Mouse (Mus musculus): ENCODE results near the gene Tmprss11a.

The Tmprss11a gene

GRCm38 (mm10) chr5:86468890-86469289 lies at the start of gene Tmprss11a:
Gene Tmprss11a (minus strand): TSS chr5:86468990.
- no peak for DNase-seq (ENCODE audit: low spot score)

DNA sequence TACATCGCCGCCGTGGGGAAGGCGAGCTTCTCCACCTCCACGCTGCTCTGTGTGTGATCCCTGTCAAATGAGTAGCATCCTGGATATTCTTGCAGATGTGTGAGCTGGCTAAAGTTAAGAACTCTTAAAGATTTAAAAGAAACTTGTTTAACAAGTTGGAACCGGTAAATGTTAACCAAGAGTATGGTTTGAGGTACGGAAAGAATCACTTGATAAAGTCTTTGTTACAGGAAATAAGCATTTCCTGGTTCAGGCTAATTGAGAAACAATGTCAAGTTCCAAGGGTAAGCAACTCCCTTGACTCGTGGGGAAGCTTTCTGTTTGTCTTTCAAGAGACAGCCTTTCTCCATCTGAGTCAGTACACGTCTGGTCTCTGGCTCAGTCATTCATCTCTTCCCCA lies 49.7 kb upstream of the Tmprss11a start, which contains the start of gene Tmprss11g:
Tmprss11g (minus strand) TSS at position 101 of the 400 bp plus-strand sequence.
- no peak for DNase-seq (ENCODE audit: low spot score)

DNA sequence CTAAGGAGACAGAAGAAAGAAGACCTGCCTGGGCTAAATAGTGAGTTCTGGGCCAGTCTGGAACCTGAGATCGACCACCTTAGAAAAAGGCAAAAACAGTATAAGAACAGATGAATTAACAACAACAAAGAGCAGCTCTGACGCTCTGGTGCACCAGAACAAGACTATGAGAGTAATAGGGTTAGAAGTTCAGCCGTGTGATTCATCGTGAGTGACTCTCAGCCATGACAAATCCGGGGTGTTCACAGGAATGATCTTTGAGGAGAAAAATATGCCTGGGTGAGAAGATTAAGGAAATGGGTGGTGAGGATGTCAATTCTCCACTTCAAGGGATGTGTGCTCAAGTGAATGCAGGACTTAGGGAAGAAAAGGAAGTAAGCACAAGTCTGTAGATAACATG lies 42.7 kb upstream of the Tmprss11a start:
- DNase-seq (ENCODE audit: low spot score): no peak

GRCm38 (mm10) chr5:86493453-86493852 lies 24.7 kb upstream of the Tmprss11a start:
- no peak for DNase-seq (ENCODE audit: low spot score)

GRCm38 (mm10) chr5:86482562-86482961 lies 13.8 kb upstream of the Tmprss11a start:
- peak; percentile 26 for DNase-seq (ENCODE audit: low spot score)

GRCm38 (mm10) chr5:86482031-86482430 lies 13.2 kb upstream of the Tmprss11a start:
- DNase-seq (ENCODE audit: low spot score): no peak

- DNase-seq (ENCODE audit: low spot score): no peak
Measured at GRCm38 (mm10) chr5:86473859-86474258, 5.1 kb upstream of the Tmprss11a start.

DNA sequence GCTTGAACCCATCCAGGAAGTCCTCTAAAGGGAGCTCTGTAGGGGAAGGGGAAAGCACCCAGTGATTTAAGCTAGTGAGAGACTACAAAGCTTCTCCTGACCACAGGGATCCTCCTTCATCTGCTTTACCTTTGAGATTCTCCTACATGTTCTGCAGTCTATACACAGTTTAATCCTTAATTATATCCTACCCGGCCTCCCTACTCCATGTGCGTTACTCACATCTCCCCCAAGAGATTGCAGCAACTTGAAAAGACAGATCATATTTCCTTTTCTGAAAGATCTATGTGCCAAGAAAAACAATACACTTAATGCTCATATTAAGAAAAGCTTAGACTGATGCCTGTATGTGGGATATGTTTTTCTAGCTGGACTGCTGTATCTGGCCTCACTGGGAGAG lies 29.5 kb downstream of the Tmprss11a start:
- DNase-seq (ENCODE audit: low spot score): no peak

DNA sequence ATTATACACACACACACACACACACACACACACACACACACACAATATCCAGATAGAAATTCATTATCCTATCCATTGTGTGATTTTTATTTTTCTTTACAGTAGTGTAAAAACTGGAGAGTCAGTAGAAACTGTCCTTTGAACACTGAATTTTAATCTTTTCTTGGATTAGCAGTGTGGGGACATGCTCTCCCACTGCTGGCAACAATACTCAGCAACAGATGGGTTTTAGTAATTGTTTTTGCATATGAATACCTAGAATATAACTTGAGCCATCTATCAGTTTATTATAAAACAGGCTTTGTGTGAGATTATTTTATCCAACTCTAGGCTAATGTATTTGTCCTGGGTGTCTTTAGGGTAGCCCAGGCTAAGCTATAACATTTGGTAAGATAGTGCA lies 30.2 kb downstream of the Tmprss11a start:
- peak; percentile 24 for DNase-seq (ENCODE audit: low spot score)

GRCm38 (mm10) chr5:86432697-86433096 lies 36.1 kb downstream of the Tmprss11a start:
- no peak for DNase-seq (ENCODE audit: low spot score)

DNA sequence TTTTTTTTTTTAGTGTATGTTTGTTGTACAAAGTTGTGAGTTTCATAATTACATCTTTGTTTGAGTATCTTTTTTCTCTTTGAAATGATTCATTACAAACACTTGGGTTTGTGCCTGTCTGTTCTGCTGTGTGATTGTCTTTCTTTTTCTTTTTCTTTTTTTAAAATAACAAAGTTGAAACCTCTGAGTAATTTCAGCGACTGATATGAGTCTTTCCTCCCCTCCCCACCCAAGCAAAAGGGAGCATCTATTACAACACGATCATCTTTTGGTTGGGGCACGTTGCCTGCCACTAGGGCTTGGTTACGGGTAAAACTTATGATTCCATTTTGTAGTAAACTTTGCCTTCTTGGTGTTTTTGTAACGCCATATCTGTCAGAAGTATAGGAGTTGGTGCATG lies 37.7 kb downstream of the Tmprss11a start:
- DNase-seq (ENCODE audit: low spot score): no peak

GRCm38 (mm10) chr5:86421323-86422028 lies 47.3 kb downstream of the Tmprss11a start:
- DNase-seq (ENCODE audit: low spot score): no peak

GRCm38 (mm10) chr5:86419494-86419893 lies 49.3 kb downstream of the Tmprss11a start:
- no peak for DNase-seq (ENCODE audit: low spot score)

DNA sequence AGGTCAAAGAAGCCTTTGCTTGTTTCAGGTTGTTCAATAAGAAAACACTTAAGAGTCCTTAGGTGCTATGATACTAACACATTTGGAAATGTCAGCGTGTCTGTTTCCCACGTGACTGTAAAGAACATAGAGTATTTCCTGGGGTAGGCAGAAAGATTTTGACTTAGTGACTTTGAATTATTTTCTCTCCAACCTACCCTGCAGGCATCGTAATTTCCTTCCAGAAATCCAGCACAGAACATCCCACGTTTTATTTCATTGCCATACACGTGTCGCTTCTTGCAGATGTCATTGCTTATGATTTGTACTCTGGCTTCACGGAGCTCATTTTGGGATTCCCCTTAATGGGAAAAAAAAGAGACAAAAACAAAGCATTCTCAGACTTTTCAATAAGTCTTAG lies 54.5 kb downstream of the Tmprss11a start:
- DNase-seq (ENCODE audit: low spot score): no peak

DNA sequence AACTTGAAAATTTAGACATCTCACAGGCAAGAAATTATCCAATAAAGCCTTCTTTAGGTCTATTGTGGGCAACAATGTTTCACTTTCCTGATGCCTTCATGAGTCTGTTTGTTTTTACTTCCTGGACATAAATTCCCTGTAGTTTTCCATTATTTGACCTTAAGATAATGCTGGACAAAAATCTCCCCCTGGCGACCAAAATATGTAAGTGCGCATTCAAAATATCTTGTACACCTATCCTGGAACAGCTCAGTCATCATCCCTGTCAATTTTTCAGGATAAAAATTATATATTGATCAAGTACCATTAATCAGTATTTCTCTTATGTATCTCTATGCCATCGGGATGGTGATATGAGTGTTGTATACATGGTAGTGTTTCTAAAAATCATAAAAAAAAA lies 58.0 kb downstream of the Tmprss11a start:
- DNase-seq (ENCODE audit: low spot score): peak; percentile 8

GRCm38 (mm10) chr5:86407941-86408340 lies 60.8 kb downstream of the Tmprss11a start:
- DNase-seq (ENCODE audit: low spot score): no peak

DNA sequence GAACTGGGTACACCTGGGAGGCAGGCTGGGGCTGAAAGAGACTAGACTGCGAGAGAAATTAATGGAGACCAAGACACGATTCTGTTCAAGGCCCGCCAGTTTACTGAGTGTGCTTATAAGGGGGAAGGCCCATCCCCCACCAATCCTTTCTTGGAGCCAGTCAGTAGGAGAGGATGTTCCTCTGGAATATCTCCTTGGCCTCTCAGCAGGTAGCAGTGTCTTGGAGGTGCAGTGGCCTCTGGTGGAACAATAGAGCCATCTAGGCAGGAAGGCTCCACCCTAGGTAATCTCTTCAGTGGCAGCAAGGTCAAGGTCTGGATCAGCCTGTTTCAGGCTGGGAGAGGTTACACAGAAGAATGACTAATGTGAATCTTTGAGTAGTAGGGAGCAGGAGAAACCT lies 61.6 kb downstream of the Tmprss11a start:
- DNase-seq (ENCODE audit: low spot score): no peak

GRCm38 (mm10) chr5:86373320-86373719 lies 95.5 kb downstream of the Tmprss11a start, which contains the start of gene Tmprss11d:
Gene Tmprss11d (minus strand): TSS chr5:86373420.
- no peak for DNase-seq (ENCODE audit: low spot score)
